Mouse (Mus musculus) thymus, postnatal 36 days (tissue): ENCODE results near the gene AI837181.
"Not testable (repeated sequence)": the region's sequence is repeated elsewhere in the genome, so short reads cannot be mapped to it uniquely, and the experiment has no call there.

Experiments
- DNase-seq, 2 experiments: peaks; one replicate each; pipeline ENCODE4 v3.0.0; 2022; ENCODE audit warnings: mixed read lengths in 2 of 2

The AI837181 gene

DNA sequence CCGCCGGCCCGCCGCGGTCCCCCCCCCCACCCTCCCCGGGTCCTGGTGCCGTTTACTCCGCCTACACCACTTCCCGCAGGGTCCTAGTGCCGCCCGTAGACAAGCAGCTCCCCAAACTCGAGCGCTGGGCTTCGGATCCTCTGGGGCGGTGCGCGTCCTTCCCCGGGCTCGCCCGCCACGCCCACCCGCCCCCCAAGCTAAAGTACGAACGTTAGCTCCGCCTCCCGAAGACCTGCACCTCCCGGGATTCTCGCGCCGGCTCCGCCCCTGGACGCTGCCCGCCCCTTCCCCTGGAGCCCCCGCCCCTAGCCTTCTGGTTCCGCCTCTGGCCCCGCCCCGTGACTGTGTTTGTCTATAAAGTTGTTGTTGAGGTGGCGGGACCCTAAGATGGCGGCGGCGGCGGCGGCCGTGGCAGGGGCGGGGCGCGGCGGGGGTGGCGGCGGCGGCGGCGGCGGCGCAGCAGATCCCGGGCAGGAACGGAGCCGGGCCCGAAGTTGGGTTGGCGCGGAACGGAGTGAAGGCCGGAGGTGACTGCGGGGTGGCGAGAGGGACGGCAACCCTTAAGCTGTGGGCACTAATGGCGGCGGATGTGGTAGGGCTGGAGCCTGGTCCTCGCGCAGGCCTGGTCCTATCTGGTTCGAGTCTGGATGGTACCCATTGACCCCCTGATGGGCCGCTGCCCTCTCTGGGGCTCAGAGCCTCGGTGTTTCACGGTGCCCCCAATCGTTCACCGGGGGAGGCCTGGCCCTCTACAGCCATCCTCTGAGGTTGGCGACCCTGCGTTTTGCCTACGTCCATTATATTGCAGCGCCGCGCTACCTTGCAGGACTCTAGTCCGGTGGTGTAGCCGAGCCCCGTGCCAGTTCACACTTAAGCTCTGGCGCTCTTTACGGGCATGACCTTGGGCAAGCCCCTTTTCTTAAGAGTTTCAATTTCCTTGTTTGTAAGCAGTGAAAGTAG is at the start of gene AI837181, which contains the start of gene Drap1:
AI837181 (plus strand) TSS at position 363 of the 960 bp plus-strand sequence.
Drap1 (minus strand) TSS at position 198 of the 960 bp plus-strand sequence.
- peak; percentile 94 to 97 for DNase-seq

DNA sequence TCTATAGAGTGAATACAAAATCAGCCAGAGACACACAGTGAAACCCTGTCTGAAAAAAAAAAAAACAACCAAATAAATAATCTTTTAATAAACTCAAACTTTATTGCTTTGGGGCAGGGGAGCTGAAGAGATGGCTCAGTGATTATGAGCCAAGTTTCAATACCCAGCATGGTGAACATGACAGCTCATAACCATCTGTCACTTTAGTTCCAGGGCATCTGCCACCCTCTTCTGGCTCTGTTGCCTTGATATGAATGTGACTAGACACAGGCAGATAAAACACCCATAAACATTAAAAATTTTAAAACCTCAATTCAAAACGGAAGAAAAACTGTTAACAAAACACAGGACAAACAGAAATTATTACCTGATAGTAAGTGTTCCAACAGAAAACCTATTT is 47.5 kb upstream of the AI837181 start:
- no peak for DNase-seq

DNA sequence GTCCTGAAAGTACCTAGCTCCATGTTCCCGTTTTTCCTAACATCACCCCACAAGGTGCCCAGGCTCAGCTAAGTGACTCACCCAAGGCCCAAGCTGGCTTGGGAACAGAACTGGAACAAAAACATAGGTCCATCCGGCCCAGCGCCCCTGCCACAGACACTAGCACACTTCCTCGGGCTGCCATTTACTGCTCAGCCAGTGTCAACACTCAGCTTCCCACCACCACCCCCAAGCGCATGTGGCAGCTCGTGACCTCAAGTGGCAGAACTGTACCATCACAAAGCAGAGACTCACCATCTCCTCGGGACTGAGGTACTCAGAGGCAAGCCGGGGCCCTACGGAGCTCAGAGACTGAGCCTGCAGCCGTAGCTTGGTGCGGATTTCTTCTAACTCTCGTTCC is 41.6 kb upstream of the AI837181 start:
- no peak for DNase-seq

DNA sequence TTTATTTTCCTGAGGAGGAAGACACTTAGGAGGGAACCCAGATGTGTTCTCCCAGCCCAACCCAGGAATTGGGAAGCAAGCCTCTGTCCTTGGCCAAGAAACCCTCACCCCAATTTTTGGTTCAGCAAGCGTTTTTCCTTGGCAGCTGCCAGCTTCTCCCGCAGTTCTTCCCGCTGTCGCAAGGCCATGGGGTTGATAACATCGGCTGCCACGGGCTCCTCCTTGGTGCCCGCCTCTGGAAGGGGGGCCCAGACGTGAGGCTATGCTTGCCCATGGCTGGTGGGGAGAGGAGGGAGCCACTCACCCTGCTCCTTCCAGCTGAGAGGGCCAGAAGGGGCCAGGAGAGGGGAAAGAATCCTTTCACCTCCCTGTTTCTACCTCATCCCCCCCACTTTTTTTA is 40.2 kb upstream of the AI837181 start:
- no peak for DNase-seq

DNA sequence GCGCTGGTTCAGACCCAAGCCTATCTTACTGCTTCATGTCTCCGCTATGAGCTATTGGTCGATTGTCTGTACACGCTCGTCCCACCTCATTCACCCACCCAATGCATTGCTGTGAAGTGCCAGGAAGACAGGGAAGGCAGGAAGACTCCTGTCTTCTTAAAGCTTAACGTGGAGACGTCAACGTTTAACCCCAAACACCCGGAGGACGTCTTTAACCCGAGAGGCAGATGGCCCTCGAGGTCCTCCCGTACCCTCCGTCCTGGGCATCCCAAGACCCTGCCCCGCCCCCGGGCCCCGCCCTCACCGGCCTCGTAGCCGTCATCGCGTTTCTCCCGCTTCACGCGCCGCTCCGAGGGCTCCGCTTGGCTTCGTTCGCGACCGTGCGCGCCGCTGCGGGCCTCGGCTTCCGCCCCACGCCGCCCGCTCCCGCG is 36.9 kb upstream of the AI837181 start:
- no peak for DNase-seq

DNA sequence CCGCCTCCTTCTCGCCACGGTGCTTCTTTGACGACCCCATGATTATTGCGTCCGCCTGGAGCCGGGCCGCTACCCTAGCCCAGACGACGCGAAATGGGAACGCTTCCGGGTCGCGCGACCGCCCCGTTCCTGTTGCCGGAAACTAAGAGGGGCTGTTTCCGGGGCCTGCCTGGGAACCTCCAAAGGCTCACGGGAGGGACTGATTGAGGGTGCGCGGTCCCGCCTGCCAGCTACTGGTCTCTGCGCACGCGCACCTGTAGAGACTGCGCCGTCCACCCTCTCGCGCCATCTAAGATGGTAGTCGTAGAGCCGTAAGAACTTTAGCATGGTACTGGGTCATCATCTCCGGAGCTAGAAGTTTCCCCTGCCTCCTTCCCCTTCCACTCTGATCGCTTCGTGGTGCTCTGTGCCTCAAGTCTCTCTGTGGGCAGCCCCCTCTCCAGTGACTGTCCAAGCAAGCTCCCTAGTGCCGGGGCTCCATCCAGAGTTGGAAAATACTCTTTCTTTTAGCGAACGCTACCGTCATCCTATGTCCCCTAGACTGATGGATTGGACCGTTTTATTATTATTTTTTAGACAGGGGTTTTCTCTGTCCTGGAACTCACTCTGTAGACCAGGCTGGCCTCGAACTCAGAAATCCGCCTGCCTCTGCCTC is 36.2 kb upstream of the AI837181 start, which contains the start of gene Sart1:
Sart1 (minus strand) TSS at position 116 of the 655 bp plus-strand sequence.
- peak; percentile 91 to 95 for DNase-seq

DNA sequence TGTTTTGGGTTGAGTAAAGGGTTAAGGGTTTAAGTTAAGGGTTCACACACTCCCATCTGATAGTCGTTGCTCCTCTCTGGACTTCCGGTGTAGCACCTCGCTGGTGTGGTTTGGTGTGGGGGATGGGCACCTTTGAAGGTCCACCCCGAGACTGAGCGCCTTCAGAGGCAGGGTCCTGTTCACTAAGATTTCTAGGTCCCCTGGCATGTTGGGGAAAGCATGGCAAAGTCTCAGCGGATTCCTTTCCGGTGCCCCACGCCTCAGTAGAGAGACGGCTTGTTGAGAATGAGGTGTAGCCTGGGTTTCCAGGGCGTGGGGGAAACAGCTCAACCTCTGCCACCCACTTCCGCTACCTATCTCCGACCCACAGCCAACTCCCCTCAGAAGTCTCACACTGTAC is 35.3 kb upstream of the AI837181 start:
- DNase-seq = peak; percentile 79 to 86

DNA sequence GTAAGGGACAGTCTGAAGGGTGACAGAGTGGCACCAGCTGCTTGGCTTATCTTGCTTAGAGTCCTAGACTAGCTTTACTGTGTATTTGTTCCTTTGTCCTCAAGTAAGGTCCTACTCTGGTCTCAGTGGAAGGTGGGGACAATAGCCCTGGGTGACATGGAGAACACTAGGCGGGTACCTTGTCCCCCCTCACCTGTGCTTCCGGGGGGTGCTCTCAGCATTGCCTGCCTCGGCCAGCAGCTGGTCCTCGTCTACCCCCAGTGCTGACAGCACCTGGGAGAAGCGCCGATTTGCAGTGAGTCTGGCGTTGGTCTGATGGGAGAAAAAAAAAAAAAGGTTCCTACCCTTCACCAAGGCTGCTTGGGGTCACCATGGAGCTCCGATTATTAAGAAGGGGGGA is 34.5 kb upstream of the AI837181 start:
- peak in 1 of 2 experiments; percentile 59 for DNase-seq

DNA sequence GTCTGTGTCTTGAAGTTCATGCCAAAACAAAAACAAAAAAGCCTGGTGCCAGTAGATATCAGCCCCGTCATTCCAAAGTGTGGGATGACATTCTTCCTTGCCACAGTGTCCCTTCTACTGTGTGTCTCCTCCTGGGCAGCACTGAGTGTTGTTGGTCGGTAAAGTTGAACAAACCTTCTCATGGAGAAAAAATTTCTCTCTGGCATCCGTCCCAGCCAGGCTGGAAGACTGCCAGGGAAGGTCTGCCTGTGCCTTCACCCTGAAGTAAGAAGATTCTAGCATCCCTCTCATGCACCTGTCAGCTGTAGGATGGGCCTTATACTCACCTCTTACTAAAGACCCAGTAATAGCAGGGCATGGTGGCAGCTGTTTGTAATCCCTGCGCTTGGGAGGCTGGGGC is 32.1 kb upstream of the AI837181 start:
- DNase-seq = no peak

DNA sequence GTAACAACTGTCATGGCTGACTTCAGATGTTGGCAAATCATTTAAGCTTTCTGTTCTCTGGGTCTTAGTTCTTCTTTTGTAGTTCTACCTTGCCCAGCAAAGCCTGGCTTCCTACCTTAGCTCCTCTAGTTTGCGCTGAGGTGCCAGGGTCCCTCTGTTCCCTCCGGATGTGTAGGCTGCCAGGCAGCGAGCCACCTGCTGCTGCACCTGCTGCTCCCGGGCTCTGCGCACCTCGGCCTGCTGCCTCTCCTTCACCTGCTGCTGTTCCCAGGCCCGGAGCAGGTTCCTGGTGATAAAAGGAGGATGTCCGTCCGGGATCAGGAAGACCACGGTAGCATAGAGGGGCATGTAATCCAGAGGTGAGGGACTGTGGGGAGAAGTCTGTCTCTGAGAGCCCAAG is 30.8 kb upstream of the AI837181 start:
- no peak for DNase-seq

DNA sequence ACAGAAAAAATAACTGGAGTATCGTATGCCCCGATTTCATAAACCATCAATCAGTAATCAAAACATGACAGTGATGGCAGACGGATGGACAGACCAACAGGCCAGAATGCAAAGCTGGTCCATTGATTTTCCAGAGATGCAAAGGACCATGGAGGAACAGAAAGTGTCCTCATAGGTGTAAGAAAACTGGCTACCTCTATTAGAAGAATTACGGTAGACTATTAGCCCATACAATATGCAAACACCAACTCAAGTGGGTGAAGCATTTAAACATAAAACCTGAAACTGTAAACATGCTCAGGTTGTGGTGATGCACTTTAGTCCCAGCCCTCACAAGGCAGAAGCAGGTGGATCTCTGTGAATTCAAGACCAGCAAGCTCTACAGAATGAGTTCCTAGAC is 29.6 kb upstream of the AI837181 start:
- no peak for DNase-seq

DNA sequence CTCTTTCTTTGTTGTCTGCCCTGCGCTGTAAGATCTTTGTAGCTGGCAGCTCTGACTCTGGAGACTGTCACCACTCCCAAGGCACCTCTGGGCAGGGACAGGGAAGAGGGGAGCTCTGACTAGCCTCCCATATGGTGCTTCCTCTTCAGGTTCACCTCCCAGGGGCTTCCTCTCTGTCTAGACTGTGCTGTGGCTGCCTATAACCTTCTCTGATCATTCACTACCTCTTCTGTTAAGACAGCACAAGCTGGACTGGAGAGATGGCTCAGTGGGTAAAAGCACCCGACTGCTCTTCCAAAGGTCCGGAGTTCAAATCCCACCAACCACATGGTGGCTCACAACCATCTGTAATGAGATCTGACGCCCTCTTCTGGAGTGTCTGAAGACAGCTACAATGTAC is 23.9 kb upstream of the AI837181 start:
- DNase-seq = not testable (repeated sequence)

DNA sequence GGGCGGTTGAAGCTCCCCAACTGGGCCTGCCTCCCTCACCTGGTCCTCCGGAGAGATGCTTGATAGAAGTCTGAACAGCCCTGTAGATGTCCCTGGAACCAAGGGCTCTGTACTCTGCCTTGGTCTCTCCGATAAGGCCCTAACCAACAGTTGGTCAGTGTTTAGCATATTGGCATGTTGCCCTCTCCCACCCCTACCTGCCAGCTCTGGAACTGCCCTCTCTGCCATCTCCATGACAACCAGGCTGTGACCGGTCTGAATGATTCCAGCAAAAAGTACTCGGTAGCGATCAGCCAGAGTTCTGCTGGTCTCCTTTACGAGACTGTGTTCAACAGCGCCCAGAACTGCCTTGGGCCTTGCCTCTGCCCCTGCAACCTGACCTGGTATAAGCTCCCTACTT is 22.7 kb upstream of the AI837181 start, which contains the start of gene Tsga10ip:
Tsga10ip (minus strand) TSS at position 234 of the 400 bp plus-strand sequence.
- no peak for DNase-seq

DNA sequence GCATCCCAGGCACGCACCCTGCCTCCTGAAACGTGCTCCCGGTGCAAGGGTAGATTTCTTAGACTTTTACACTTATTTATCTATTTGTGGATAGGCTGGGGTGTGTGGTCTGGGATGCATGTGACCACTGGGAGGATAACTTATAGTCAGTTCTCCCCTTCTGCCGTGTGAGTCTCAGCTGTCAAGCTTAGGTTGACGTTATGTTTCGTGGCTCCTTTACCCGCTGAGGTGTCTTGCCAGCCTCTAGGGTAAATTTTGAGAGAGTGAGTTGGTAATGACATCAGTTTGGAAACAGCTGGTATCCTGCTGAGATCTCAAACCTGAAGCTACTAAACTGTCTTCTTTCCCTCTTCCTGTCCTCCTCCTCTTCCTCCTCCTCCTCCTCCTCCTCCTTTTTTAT is 19.0 kb upstream of the AI837181 start:
- no peak for DNase-seq

DNA sequence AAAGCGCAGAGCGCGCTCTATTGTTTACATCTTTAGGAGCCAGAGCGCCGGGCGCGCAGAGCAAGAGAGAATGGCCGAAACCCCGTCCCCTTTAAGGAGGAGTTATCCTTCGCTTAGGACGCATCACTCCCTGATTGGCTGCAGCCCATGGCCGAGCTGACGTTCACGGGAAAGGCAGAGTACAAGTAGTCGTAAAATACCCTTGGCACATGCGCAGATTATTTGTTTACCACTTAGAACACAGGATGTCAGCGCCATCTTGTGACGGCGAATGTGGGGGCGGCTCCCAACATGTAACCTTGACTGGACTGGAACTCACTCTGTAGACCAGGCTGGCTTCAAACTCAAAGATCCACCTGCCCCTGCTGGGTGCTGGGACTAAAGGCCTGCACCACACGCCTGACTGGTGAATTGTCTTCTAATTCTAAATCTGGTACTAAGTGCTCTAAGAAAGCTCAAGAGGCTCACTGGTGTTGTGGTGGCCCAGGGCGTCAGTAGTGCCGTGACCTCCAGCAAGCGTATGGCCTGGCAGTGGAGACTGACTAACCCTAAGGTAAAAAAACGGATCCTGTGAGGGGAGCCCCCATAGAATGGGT is 18.3 kb upstream of the AI837181 start:
- DNase-seq = peak; percentile 54 to 59

DNA sequence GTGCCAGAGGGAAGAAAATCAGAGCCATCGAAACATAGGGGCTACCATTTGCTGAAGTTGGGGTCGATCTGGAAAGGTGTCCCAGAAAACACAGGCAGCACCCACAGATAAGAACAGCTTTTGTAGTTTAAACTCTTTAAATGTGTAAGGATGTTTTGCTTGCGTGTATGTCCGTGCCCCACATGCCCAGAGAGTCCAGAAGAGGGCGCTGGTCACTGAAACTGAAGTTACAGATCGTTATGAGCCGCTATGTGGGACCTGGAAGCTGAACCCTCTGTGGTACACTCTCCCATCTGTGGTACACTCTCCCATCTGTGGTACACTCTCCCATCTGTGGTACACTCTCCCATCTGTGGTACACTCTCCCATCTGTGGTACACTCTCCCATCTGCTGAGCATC is 17.8 kb upstream of the AI837181 start:
- peak; percentile 67 to 69 for DNase-seq

DNA sequence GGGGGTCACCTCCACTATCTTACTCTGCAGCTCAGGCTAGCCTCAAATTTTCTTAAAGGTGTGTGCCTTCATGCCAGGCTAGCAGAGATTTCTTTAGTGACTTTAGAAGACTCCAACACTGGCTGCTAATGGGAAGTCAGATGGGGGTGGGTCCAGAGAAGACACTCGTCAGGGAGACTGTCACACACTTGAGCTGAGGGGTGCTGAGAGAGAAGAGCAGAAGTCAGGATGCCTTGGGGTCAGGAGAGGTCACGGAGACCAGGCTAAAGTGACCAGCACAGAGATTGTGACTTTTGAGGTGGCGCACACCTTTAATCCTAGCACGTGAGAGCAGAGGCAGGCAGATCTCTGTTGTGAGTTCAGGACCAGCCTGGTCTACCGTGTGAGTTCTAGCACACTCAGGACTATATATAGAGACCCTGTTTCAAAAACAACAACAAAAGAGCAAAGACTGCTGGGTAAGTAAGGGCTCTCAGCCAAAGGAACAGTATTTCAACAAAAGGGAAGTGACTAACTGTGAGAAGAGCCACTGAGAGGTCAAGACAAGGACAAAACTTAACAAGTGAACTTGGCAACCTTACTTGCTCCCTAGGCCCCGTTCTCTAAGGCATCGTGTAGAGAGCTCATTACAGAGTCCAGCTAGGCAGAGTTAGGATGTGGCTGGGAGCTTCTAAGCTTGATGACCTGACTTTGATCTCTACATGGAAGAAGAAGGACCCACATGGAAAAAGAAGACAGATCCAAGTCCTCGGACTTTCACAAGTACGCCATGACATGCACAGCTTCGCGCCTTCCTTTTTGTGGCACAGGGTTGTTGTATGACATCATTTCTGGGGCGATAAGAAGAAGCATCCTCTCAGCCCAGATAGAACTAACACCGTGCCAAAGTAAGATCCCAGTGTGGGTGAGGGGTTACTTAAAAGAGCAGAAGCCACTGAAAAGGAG is 16.6 kb upstream of the AI837181 start:
- DNase-seq = no peak

DNA sequence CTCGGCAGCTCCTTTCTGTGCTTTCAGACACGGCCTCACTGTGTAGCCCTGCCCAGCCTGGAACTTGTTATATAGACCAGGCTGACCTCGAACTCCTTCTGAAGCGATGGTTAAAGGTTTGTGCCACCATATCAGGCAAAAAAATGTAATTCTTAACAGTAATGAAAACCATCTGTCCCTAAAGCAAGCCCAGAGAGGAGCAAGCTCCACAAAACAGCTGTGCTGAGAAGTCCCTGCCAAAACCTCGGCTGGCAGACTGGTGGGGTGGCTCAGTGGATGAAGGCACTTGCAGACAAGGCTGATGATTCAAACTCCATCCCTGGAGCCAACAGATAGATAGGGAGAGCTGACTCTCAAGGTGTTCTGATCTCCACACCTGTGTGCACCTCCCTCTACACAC is 15.9 kb upstream of the AI837181 start:
- DNase-seq = no peak

DNA sequence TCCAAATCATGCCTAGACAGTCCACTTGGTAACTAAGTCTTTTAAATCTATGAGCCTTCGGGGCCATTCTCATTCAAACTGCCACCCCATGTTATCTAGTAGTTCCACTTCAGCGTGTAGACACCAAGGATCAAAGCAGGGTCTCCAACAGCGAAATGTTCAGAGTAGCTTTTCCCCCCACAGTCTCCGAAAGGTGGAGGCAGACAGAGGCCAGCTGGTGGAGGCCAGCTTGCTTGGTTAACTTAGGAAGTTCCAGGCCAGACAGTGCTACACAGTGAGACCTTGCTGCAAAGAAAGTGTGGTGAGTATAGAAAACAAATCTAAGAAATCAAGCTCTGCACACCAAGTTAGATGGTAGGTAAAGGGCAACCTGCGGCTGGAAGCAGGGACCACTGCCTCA is 14.3 kb upstream of the AI837181 start:
- no peak for DNase-seq

DNA sequence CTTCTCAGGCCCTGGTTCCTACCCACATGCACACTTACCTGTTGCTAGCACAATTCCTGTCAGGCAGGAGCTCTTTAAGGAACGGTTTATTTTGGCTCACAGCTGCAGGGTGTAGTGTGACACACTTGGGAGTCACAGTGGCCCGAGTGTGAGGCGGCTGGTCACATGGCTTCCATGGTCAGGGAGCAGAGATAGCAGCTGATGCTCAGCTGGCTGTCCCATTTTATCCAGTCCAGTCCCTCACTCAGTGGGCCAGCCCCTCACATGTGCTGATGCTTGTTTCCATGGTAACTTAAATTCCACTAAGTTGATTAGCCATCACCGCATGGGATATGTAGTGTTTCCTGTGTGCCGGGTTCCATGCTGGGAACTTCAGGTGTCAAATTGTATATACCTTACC is 13.0 kb upstream of the AI837181 start:
- DNase-seq = no peak

DNA sequence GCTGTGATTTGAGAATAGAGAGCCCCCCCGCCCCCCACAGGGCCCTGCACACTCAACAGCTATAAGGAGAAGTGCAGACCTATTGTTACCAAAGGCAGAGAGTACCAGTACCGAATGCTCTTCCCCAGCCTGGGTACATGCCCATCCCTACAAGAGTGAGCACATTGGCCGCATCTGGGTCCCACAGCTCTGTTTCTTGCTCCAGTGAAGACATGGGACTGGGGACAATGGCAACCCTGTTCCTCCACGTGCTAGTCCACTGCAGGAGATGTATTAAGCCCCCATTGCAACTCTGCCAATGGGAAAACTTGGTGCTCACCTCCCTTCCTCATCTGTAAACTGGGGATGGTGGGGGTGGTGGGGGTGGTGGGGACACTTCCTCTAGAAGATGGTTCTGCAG is 11.1 kb upstream of the AI837181 start:
- no peak for DNase-seq

DNA sequence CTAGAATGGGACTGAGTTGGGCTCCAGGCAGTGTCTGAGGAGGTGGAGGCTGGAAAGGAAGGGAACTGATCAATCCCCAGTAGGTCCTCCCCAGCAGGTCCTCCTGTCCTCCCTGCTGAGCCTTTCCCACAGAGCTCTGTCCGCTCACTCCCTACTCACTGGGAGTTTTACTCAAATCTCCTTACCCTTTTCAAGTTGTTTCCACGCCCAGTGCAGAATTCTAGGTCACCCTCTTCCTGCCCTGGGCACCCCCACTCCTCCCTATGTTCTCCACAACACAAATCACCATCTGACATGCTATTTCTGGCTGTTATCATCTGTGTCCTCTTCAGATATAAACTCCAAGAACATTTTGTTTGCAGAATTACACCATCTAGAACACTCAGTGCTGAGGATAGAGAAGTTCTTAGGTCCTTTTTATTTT is 10.4 kb upstream of the AI837181 start:
- no peak for DNase-seq
